Mouse (Mus musculus) left cerebral cortex, postnatal 14 days (tissue): Measurements from ENCODE around the gene Pappa. TPM values are rescaled to one million over a fixed set of nuclear protein-coding genes. Genes with fewer than 3 reads are reported as not detected.

Source experiments
- DNase-seq, 2 experiments: peaks; one replicate each; pipeline ENCODE4 v3.0.0; 2021 to 2022; ENCODE audit warnings: low spot score in 2 of 2, mixed read lengths in 1 of 2
- intact Hi-C: fragments of 180-260 bp; cut with DNase I; formaldehyde crosslinking; loops from one replicate; pipeline ENCODE4 v1.15.1; 2025
- total RNA-seq, 2 experiments: library from RNA; stranded (reverse); gene quantifications; 2 replicates each; pipeline ENCODE4 v1.2.3; 2021

The Pappa gene
- total RNA-seq, 2 experiments from 2014 or later = 0.29 to 0.47 TPM

GRCm38 (mm10) chr4:65245015-65245414 lies 121.0 kb downstream of the Pappa start:
- DNase-seq = no peak
- intact Hi-C loops = no loop called here

DNA sequence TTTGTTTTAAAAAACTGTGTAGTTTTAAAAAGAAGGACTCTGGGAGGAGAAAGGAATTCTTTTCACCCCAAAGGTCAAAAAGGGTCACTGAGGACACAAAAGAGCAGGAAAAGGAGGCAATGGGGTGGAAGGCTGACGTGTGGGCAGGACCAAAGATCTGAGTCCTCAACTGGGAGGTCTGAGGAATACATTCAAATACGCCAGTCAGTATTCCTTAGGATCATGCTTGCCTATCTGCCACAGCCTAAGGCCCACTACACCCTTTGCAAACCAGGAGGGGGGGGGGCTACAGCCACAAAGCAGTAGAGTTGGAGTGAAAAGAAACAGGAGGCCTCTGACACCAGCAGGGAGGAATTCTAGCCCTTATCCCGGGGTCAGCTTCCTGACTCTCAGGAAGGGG lies 121.5 kb downstream of the Pappa start:
- no peak for DNase-seq
- intact Hi-C loops = no loop called here

- no peak for DNase-seq
- intact Hi-C loops = no loop called here
Observed at GRCm38 (mm10) chr4:65252193-65252592, 128.2 kb downstream of the Pappa start.

GRCm38 (mm10) chr4:65254073-65254472 lies 130.1 kb downstream of the Pappa start:
- DNase-seq = no peak
- intact Hi-C loops = no loop called here

GRCm38 (mm10) chr4:65267066-65267465 lies 143.1 kb downstream of the Pappa start:
- no peak for DNase-seq
- intact Hi-C loops = no loop called here

DNA sequence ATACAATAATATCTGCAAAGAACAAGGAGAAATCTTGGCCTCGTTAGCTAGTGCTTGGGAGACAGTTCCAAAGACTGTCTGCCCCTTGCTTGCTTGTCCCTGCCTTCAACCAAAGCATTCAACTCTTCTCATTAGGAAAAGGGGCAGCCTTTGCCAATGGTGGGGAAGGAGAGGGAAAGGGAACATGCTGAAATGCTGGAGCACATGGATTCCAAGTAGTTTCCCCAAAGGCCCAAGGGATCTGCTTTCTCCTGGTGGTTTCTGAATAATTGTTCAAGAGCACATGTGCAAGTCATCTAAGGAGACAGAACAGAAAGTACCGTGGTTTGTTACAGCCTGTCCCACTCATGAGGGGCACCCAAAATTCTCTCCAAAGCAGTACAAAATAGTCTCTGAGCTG lies 146.0 kb downstream of the Pappa start:
- no peak for DNase-seq
- intact Hi-C loops = no loop called here

GRCm38 (mm10) chr4:65272295-65272694 lies 148.3 kb downstream of the Pappa start:
- intact Hi-C loops = no loop called here
- DNase-seq = peak; percentile 6 to 14

DNA sequence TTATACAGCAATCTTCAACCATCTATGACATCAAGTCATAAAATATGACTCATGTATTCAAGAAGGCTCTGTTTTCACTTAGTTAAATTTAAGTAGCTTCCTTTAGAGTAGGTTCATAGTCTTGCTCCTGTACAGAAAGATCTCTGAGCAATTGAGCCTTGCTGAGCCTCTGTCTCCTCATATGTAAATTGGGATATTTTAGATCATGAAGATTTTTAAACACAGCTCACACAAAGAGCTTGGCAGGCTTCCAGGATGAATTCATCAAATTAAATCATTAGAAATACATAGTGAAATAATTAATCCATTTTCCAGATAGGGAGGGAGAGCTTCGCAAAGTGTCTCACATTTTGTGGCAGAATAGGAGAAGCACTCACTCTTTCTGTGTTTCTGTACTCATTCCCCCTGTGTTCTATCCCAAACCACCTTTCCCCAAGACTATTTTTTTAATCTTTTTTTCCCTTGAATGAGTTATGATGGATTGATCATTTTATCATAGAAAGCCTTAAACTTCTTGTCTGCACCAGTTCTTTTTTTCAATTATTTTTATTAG lies 149.4 kb downstream of the Pappa start:
- peak in 1 of 2 experiments; percentile 3 for DNase-seq
- intact Hi-C loops = no loop called here

- intact Hi-C loops = no loop called here
- no peak for DNase-seq
Observed at GRCm38 (mm10) chr4:65278451-65279271, 154.7 kb downstream of the Pappa start.

DNA sequence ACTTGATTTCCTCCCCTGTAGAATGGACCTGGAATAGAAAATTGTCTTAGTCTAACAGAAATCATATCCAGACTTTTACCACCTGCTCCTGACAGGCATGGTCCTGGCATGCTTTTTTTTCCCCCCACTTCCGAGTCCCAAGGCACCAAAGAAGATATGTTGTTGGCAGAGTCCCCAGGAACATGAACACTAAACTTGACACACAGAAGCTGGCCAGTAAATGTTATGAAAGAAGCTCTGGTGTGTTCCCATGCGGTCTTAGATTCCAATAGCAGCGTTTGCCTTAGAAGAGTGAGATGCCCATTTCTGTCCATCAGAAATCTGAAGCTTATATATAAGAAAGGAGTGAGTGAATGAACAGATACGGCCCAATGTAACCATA lies 155.3 kb downstream of the Pappa start:
- DNase-seq = no peak
- intact Hi-C loops = no loop called here

DNA sequence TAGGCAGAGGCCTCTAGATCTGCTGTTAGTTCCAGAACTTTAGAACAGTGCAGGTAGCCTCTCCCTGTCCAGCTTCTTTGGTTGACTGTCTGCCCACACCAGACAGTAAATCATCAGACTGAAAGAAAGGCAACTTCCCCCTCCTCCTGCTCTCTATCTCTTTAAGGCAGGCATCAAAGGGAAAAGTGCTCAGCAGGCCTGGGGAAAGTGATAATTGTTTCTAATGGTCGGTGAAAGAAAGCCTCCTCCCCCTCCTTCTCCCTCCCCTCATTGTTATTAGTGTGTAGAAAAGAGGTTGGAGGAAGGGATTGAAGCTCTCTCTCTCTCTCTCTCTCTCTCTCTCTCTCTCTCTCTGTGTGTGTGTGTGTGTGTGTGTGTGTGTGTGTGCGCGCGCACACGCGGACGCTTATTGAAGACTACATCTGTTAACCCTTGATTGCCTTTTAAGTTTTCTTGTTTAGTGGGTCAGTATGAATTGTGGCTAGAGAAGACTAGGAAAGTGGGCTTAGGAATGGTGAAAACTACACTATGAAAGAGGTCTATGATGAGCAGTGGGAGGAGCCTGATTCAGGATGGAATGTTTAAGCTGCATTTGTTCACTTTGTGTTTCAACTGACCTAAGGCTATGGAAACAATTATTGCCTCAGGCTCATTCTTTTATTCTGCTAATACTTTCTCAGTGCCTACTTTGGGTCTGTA lies 156.2 kb downstream of the Pappa start:
- intact Hi-C loops = no loop called here
- no peak for DNase-seq

DNA sequence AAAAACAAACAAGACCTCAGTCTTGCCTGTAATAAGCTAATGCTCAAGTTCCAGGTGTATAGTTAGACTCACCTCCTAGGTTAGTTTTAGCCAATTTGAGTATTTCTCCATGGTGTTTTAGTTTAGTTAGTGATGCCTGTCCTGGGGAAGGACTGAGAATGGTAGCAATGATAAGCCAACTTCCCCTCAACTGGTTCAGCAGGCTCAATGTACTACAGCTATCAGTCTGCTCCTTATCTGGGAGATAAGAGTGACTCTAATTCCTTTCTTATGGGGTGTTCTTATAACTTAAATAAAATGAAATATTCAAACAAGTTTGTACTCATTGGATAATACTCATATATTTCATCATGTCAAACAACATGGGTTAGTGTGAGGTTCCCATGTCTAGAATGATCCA lies 156.9 kb downstream of the Pappa start:
- intact Hi-C loops = no loop called here
- no peak for DNase-seq

DNA sequence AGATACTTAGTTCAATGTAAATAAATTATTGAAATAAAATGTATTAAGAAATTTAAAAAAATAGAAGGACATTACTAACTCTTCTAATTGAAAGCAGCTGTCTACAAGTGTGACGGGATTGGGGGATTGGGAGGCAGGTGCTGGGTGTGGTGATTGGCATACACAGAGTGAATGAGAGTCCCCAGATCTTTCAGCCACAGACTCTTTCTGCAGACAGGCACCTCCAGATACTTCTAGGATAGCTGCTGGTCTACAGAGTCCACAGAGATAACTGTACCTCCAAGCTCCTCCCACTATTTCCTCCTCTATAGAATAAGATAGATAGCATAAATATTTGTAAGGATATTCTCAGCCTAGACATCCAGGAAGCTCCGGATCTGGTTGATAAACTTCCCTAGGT lies 159.6 kb downstream of the Pappa start:
- intact Hi-C loops = no loop called here
- no peak for DNase-seq

DNA sequence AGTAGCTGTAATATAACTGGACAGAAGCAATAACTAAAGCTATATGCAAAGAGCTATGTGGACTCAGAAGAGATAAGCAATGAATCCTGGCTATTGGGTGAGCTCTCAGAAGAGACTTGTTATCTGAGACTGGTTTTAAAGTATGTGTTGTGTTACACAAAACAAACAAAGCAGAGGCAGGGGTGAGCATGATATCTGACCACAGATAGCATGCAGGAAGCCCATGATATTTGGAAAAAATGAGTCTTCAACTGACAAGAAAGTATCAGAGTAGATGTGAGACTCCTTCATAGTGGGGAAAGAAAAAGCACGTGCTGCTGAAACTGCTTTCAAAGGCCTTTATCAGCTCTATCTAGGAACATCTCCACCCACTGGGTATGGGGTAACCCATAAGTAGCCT lies 161.2 kb downstream of the Pappa start:
- DNase-seq = no peak
- intact Hi-C loops = no loop called here

DNA sequence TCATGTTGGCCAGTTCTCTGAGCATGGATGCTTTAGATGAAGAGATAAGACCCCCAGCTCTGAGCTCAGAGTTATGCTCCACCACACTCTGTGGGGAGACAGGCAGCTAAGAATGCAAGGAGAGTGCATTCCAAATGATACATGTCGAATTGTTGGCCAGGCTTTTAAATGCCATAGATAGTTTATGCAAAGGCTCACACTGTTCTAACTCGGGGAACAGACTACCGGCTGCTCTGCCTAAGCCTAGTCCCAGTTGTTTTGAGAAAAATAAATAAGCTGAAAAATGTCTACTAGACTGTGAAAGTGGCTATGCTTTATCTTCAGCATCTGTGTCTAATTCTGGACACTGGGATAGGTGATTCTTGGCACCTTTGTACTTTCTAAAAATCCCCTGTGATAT lies 165.3 kb downstream of the Pappa start:
- intact Hi-C loops = no loop called here

GRCm38 (mm10) chr4:65295741-65296140 lies 171.8 kb downstream of the Pappa start:
- intact Hi-C loops = no loop called here
- DNase-seq = no peak

More for the DNA sequence above, 165.3 kb downstream of the Pappa start:
- DNase-seq = no peak

DNA sequence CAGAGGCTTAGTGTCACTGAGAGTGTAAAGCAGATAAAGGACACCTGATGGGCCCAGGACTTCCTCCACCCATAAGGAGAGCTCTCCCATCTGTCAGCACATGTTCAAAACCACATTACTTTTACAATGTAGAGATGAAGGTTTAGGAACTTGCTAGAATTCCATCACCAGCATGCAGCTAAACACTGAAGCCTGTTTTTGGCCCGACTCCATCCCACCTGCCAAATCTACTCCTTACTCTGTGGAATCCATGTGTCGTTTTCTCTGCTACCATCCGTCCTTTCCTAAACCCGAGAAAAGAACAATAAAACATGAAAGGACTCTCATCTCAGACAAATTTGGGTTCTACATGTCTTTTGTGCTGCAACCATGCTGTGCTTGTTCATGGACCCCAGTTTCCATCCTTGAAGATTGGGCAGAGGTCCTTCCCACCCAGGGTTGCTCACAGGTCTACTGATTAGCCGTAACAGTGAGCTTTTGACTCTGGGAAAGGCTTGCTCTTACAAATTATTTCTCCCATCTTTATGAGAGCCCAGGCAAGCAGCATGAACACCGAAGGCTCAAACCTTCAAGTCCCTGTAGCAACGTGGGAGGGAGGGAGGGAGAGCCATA lies 172.5 kb downstream of the Pappa start:
- no peak for DNase-seq

GRCm38 (mm10) chr4:65296968-65297499 lies 173.1 kb downstream of the Pappa start:
- DNase-seq = no peak
- intact Hi-C loops = no loop called here

More for the DNA sequence above, 172.5 kb downstream of the Pappa start:
- intact Hi-C loops = no loop called here

- intact Hi-C loops = no loop called here
- DNase-seq = no peak
Observed at GRCm38 (mm10) chr4:65298212-65299181, 174.5 kb downstream of the Pappa start.
